Mouse (Mus musculus) adipocyte (in vitro differentiated cells): ENCODE measurements at regions not wholly inside any gene's neighbourhood (a gene's known extent, or its start where the extent isn't known, plus 50 kb on each side); places are given as distances from the start of the nearest gene placed in this dataset.

Experiments used
- DNase-seq: peaks from one replicate; pipeline ENCODE4 v3.0.0-alpha.2; 2016; ENCODE audit warnings: low spot score

DNA sequence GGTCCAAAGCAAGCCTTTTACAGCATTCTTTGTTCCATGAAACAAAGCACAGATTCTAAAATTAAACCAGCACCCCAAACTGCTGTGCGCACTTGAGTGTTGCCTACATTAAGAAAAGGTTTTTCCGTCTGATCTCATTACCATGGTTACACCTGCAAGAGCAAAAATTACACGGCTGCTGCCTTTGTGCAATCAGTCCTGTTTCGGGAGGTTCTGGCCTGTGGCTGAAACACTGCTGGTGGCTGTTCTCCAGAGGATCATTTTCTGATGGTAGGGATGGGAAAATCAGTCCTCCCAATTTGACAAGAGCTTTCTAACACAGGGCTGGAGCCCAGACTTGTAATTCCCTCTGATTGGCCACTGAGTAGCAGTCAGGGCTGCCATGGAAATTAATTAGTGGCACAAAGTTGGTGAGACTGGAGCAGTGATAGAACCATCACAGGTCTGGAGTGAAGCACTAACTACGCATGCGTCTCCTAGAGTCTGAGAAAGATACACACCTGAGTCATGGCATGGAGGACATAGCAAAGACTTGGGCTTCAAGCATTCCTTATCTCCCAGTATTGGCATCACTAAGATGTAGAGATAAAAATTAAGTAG lies 114.8 kb upstream of the Fam49a start:
- no peak for DNase-seq

DNA sequence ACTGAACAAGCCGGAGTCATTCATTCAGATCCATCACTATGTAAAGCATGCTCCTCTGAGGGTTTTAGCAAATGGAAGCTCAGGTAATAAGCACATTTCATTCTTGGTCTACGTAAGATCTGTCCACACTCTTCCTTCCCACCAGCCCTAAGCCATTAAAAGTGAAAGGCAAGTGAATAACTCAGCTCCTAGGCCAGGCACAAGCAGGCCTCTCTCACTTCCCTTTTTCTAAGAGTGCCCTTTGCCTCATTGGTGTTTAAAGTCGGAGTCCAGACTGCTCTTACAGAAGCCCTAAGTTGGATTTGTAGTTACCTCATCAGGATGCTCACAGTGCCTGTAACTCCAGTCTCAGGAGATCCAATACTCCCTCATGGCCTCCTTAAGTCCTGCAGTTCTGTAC lies 114.1 kb upstream of the Fam49a start:
- DNase-seq: no peak

DNA sequence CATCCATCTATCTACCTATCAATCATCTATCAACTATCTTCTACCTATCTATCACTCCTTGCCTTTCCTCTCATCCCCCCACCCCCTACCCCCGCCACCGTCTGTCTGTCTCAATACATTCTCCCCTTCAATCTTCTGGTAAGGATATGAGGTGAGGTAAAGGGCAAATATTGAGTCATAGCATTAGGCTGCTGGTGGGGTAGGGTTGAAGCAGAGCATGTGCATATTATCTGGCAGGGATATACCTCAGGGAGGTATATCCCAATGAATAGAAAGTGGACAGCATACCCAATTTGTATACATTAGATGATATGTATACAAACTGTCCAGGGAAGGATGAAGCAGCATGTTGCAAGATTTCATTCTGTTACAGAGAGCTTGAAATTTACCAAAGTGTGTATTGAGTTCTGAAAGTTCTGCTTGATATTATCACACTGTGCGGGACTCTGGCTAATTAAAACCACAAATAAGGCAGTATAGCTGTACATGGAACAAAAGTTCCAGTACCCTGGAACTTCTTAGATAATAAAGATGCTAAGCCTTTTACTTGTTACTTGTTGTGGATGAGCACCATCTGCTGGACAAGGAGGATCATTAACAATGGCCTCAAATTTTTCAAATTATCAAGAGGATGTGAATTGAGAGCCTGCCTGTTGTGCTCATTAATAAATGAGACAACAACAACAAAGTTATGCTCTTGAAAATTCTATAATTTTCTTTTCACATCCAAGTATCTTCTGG lies 113.1 kb upstream of the Fam49a start:
- DNase-seq: peak; percentile 33

DNA sequence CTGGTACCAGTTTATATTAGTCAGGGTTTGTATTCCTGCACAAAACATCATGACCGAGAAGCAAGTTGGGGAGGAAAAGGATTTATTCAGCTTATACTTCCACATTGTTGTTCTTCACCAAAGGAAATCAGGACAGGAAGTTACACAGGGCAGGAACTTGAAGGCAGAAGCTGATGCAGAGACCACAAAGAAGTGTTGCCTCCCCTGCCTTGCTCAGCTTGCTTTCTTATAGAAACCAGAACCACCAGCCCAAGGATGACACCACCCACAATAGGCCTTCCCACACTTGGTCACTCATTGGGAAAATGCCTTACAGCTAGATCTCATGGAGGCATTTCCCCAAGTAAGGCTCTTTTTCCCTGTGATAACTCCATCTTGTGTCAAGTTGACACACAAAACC lies 97.5 kb upstream of the Fam49a start:
- DNase-seq: no peak

DNA sequence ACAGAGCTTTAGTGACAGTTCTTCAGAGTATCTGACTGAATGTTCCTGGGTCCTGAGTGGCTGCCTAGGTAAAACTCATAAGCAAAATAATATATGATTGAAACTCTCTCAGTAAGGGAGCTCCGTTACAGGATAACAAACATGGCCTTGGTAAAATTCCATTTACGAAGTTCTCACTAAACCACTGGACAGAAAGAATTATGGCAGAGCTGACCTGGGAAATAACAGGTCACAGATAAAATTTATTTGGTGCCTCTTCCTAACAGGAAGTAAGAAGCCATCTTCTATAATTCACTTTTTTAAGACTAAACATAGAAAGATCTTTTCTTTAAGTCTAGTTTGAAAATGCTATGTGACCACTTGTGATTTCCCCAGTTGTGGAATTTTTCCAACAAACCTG lies 91.4 kb upstream of the Fam49a start:
- DNase-seq: no peak

DNA sequence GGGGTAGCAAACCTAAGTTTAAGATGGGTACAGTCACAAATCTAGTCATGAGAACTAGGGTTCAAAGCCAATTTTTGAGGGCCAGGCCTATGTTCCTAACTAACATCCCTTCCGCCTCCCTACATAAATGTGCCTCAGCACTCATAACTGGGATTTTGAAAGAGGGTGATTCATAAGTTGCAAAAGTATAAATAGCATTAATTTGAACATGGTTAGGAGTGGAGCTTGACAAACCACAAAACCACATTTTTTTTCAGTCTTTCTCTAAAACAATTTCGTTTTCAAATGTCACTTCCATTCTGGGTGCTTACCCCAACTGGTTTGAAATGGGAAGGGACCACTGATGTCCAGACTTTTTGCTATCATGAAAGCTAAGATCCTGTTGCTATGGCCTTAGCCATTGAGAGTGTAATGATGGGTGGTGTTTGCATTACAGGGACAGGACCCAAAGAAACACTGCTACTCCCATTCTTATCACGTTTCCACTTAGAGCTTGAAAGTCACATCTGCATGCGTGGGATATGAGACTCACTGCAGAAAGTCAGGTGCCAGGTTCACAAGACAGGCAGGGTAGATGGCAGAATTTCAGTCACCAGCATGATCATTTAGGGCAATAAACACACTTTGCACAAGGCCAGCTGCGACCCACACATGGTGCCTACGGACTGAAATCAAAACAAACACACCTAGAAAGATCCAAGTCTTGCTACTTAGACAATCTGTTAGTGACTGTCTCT lies 89.7 kb upstream of the Fam49a start:
- no peak for DNase-seq

DNA sequence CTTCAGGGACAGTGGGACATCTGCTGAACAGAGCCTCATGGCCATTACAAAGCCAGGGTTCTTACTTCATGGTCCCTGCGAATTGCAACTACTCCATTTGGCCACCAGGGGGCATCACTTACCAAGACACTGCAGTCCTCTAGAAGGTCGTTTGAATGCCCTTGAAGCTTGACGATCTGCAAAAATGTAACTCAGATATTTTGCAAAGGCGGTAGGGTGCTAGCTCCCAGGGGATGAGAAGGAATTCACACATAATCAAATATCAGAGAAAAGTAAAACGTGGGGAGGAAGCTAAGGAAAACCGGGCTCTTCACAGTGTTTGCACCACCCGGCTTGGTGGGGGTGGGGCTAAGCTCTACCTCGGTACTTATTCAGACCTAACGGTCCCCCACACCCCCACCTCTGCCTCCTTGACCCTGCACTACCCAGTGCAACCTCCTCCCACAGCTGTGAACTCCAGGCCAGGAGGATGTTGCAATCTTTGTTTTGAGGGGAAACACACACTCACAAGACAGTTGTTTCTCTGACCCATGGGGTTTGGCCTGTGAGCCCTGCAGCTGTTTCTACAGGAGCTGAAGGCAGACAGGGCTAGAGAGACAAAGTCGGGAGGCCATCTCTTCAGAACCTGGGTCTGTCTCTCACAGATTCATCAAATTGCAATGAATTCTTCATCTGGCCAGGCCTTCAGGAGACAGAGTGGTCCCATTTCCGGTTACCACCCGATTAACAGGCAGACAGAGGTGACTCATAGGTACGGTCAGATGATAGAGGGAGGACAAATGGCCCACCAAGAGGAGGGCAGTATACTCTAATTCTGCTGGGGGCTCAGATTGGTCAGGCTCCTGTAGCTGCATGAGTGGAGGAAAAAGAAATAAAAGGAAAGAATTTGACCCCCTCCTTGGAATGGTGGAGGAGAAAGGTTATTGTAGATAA lies 85.3 kb upstream of the Fam49a start:
- DNase-seq: no peak

DNA sequence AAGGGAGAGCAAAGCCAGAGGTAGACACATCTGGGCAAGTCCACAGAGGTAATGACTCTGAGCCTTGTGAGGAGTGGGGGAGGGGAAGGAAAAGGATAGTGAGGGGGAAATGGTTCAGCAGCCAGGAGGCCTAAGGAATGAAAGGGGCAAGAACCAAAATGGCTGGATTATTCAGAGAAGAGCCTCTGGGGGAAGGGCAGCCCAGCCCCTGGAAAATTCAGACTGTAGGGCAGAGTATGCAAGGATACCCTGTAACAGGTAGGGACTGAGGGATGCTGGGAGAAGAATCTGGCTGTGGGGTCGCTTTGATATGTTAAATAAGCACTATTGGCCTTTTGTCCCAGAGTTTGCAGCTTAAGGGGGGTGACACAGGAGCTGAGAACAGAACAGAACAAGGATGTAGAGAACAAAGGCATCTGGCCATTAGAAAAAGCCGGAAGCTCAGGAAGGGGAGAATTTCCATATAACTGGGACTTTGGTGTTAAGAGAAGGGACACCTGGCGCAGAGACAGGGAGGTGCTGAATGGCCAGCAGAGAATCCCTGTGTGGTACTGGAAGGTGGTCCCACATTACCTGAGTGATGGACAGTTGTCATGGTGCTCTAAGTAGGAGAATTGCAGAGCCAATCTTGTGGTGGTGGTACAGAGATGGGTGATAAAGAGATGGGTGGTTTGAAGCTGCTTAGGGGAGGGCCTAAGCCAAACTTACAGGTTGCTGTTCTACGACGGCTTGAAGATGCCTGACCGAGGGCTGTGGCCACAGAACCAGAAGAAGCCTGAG lies 84.5 kb upstream of the Fam49a start:
- DNase-seq: no peak

DNA sequence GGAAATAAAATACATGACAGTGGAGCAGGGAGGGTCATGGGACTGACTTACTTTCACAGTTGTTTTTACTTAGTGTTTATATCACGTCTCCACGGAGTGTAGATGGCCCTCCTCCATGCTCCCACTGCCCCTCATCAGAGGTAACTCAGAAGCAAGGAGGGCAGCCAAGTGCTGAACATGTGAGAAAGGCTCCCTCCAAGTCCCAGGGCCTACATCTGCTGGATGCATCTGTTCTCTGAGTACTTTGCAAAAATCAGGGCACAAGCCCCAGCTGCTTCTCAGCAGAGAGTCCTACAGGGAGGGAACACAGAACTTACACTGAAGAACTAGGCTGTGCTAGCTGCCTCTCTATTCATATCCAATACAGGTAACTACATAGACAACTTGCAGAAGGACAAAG lies 83.5 kb upstream of the Fam49a start:
- no peak for DNase-seq

DNA sequence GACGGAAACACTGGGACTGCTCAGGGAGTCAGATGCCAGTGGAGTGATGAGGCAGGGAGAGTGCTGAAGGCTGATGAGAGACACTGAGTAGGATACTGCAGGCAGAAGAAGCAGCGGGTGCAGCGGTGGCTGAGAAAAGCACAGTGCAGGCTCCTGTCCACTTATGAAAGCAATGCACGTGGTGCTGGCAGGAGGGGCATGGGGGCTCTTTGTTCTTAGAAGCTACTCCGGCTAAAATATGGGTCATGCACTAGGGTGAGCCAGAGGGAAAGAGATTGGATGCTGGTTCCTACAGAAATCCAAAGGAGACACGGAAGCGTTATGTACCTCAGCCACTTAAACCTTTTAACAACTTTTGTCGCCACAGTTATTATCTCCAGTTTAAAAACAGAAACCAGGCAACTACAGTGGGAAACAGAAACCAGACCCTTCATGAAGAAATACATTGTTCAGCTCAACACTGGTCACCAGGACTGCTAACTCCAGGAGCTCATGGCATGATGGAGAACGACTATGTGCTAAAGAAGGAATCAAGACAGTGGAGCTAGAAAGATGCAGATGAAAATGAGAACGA lies 82.6 kb upstream of the Fam49a start:
- DNase-seq: no peak

DNA sequence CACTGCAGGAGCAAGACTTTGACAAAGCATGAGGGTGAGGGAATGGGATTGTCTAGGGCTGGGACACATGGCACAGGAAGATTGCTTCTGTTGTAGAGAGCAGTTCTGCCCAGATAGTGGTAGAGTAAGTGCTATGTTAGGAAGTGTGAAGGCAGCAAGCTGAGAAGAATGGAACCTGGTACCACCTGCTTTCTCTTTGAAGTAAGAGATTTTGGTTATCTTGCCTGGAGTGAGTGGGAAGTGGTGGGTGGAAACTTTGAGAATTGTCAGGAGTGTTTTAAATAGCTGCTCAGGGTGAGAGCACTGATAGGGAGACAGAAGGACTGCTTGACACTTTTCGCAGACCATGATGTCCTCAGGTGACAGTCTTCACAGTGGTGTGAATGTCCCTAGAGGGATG lies 81.0 kb upstream of the Fam49a start:
- no peak for DNase-seq

DNA sequence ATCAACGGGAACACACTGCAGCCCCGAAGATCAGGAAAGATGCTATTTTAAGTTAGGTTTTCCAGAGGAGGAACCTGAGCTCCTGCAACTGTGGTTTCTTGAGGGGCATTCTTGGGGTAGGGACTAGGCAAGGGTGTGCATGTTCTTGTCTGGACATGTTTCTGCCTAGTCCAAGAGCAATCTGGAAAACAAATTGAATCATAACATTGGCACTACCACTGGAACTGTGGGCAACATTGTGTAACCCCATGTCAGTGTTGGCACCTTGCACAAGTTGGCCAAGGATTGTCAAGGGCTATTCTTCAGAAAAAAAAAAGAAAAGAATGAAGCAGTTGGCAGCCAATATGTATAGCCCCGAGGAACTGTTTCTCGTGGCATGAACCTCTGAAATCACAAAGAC lies 80.3 kb upstream of the Fam49a start:
- no peak for DNase-seq

DNA sequence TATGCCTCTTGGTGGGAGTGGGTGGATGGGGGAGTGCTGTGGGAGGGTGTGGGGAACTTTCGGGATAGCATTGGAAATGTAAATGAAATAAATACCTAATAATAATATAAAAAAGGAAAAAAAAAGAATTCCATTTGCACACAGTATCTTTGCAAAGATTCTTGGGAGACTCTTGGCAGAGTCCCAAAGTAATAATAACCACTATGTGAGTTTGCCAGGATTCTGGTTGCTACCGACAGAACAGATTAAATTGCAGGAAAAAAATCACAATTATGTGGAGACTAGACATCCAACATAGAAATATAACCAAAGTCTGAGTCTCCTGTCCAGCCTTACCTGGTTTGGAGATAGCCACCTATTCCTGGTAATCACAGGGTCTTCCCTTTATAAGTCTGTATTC lies 75.6 kb upstream of the Fam49a start:
- DNase-seq: no peak

DNA sequence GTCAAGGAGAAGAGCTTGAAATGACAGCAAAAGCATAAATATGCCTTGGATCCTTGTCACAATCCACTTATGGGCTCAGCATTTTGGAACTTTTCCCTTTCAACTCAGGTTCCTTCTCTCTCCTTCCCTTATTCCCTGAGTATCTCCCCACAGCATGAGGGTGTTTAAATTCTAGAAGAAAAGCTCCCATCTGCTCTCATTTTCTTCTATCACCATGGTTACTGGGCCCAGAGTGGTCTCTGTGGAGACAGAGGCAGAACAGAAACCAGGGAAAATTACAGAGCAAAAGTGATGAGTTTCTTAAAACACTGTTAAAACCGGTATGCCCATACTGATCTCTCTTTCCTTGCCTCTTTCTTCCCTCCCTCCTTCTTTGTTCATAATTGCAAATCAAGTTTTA lies 66.9 kb upstream of the Fam49a start:
- DNase-seq: no peak

DNA sequence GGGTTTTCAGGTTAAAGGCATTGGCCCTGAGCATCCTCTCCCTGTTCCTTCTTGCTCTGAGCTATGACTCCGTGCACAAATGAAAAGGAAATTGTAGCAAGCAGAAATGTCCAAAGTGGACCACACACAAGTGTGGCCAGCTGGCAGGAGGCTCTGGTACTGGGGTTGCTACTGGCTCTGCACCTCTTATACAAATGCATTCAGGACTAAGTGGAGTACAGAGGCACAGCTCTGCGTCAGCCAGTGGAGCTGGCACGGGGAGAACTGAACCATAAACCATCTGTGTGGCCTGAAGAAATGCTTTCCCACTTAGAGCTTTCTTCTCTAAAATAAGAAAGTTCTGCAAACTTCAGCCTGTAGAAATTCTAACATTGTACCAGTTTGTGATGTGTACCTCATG lies 65.3 kb upstream of the Fam49a start:
- DNase-seq: no peak

DNA sequence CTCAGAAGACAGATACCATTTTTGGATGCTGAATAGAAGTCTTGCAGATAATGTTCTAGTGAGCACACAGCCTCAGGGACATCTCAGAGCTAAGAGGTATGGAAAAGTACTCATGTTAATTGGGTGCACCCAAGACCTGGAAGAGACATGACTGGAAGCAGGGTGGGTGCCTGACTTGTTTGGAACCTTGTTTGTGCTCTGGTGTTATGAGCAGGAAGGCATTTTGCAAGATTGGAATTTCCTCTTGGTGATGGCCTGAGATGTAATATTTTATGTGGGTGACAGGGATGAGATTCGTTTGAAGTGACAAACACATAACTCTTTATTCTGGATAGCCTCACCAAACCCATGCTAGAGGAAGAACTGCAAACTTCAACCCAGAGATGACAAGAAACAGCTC lies 53.7 kb upstream of the Fam49a start:
- DNase-seq: no peak
